Mouse (Mus musculus) hindbrain, embryonic 11.5 days (tissue): ENCODE measurements around the gene Dgkh. TPM values are rescaled to one million over a fixed set of nuclear protein-coding genes. Genes with fewer than 3 reads are reported as not detected.

Source experiments
- polyA plus RNA-seq: library from polyadenylated mRNA; unstranded; fragments of >200 nt; fragmentation: Nextera tagmentation; extraction: Ambion mirVana; gene quantifications from 2 replicates; pipeline ENCODE4 v1.2.1, GENCODE M21; 2014

The Dgkh gene
- polyA plus RNA-seq, 1 experiment from 2014 or later: 2.2 TPM

Other genes with a start within 250 kb of the Dgkh start
- gene Akap11, start 196.0 kb downstream of the Dgkh start, polyA plus RNA-seq: 21.9 and 25.7 TPM in 2 replicates
- gene Vwa8, start 116.3 kb upstream of the Dgkh start, polyA plus RNA-seq: 7.2 and 8.4 TPM in 2 replicates